Mouse (Mus musculus): ENCODE measurements around the gene Ripk3.

DNA sequence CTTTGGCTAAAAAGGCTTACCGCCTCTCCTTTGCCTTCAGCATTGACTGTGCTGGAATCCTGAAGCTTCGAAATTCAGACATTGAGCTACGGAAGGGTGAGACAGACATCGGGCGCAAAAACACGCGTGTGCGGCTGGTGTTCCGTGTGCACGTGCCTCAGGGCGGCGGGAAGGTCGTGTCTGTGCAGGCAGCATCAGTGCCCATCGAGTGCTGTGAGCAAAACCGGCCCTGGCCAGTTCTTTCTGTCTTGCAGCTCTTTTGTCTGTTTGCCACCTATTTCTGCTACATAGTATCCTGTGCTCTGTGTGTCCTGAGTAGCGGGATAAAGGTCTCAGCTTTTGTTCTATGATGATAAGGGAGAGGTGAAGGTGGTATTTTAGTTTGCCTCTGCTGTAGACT lies 41.2 kb upstream of the Ripk3 start:
- no peak for TF ChIP-seq USF1 (IDR thresholded peaks at IDR 0.05; ENCODE audit: low read depth)
- TF ChIP-seq POLR2A (IDR thresholded peaks at IDR 0.05; ENCODE audit: insufficient read length, low read depth) = no peak
- TF ChIP-seq MYOG (IDR thresholded peaks at IDR 0.05; ENCODE audit: control insufficient read depth in 1 of 3, insufficient read depth in 1 of 3, insufficient read length in 2 of 3, low read depth in 2 of 3) = no peak
- no peak for TF ChIP-seq MYOD1 (IDR thresholded peaks at IDR 0.05; ENCODE audit: control insufficient read depth in 1 of 3, insufficient read length in 2 of 3, low read depth in 2 of 3)
- no peak for TF ChIP-seq CEBPB (IDR thresholded peaks at IDR 0.05; ENCODE audit: insufficient read depth, poor library complexity, severe bottlenecking)
- no peak for TF ChIP-seq POLR2AphosphoS2 (IDR thresholded peaks at IDR 0.05; ENCODE audit: insufficient read length, low read depth)
- no peak for TF ChIP-seq MAX (IDR thresholded peaks at IDR 0.05; ENCODE audit: low read depth)
- no peak for TF ChIP-seq E2F4 (IDR thresholded peaks at IDR 0.05; ENCODE audit: insufficient read depth)
- TF ChIP-seq SRF (IDR thresholded peaks at IDR 0.05; ENCODE audit: control insufficient read depth, insufficient read length, low read depth) = no peak
- TF ChIP-seq REST (IDR thresholded peaks at IDR 0.05; ENCODE audit: insufficient read depth, insufficient read length) = no peak
- TF ChIP-seq TCF12 (IDR thresholded peaks at IDR 0.05; ENCODE audit: insufficient read depth, poor library complexity, severe bottlenecking) = no peak

Data from myocyte (in vitro differentiated cells).